Mouse (Mus musculus) intestine, embryonic 16.5 days (tissue): ENCODE data around the gene Rtp4. TPM values are rescaled to one million over a fixed set of nuclear protein-coding genes. Genes with fewer than 3 reads are reported as not detected.

Experiments used
- ATAC-seq: fragments of 200-750 bp; cut with Nextera tagmentation; 2 replicates; pipeline ENCODE4 v1.8.0; 2017; ENCODE audit warnings: moderate TSS enrichment, moderate library complexity
- H3K27ac ChIP-seq: fragments of 300-500 bp; sonication (generic); 2 replicates; pipeline ENCODE4 v1.5.1; 2014; ENCODE audit warnings: mild to moderate bottlenecking, low read length
- H3K27me3 ChIP-seq: fragments of 300-500 bp; sonication (generic); replicated peaks from 2 replicates; pipeline ENCODE4 v1.6.1; 2014; ENCODE audit warnings: low read length, control low read depth, mixed read lengths; ENCODE audit not compliant: control insufficient read depth, insufficient read depth
- H3K36me3 ChIP-seq: fragments of 300-500 bp; sonication (generic); 2 replicates; pipeline ENCODE4 v1.6.1; 2014; ENCODE audit warnings: low read length, control low read depth; ENCODE audit not compliant: control insufficient read depth, insufficient read depth
- H3K4me1 ChIP-seq: fragments of 300-500 bp; sonication (generic); 2 replicates; pipeline ENCODE4 v1.6.1; 2014; ENCODE audit warnings: low read length, control low read depth, mixed read lengths; ENCODE audit not compliant: control insufficient read depth, insufficient read depth
- H3K4me2 ChIP-seq: fragments of 300-500 bp; sonication (generic); 2 replicates; pipeline ENCODE4 v1.6.1; 2014; ENCODE audit warnings: low read depth, low read length, control low read depth
- H3K4me3 ChIP-seq: fragments of 300-500 bp; sonication (generic); 2 replicates; pipeline ENCODE4 v1.5.1; 2014; ENCODE audit warnings: mild to moderate bottlenecking, low read length
- H3K9ac ChIP-seq: fragments of 300-500 bp; sonication (generic); 2 replicates; pipeline ENCODE4 v1.6.1; 2014; ENCODE audit warnings: low read depth, low read length
- H3K9me3 ChIP-seq: fragments of 300-500 bp; sonication (generic); 2 replicates; pipeline ENCODE4 v1.6.1; 2016; ENCODE audit warnings: low read length, control low read depth; ENCODE audit not compliant: control insufficient read depth
- WGBS: fragments of 180-500 bp; shearing (Covaris S2); extraction: QIAGEN DNeasy Blood & Tissue Kit; methylation state at CpG from one replicate; pipeline ENCODE4 v1.1.7; 2014; 5-methylcytosine and 5-hydroxymethylcytosine counted together
- polyA plus RNA-seq: library from polyadenylated mRNA; unstranded; fragments of >200 nt; fragmentation: Nextera tagmentation; extraction: Ambion mirVana; gene quantifications from 2 replicates; pipeline ENCODE4 v1.2.1, GENCODE M21; 2015

The Rtp4 gene
- polyA plus RNA-seq, 1 experiment from 2014 or later = 7.0 TPM

DNA sequence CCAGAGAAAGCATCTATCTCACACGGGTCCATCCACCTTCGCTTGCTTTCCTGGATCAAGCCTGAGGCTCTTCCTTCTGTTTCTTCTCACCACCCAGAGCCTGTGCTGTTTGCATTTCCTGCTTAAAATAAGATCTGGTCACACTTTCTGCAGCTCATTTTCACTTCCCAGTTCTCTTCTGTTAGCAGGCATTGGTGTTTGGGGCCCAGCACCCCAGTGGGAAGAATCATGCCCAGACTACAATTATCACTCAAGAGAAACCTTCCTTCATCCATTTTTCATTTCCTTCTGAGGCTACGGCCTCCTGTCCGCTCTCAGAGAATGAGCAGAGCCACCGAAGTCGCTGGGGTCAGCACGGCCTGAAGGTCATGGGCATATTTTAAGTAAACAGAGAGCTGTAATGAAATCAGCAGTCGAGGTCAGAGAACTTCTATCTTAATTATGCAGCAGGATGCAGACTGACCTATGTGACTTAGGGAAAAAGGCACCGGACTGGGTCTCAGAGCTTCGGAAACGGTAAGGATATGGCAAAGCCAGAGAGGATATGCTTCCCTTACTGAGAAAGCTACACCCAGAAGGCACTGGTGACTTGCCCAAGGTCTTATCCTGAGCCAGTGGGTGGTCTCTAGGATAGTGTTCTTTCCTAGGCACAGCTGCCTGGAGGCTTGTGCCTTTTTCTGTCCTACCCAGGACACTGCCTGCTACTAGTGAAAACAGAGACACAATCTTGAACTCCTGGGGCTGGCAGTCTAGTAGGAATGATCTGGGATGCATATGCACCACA lies 14.0 kb upstream of the Rtp4 start:
- Histone ChIP-seq H3K27ac (no peak overlapping the region), H3K9me3 (no peaks in the 10 kb centered on the region), H3K9ac (no peak overlapping the region), H3K4me1 (no peaks in the 10 kb centered on the region), H3K36me3 (no peaks in the 10 kb centered on the region), H3K4me2 (no peak overlapping the region), H3K27me3 (no peaks in the 10 kb centered on the region), H3K4me3 (no peak overlapping the region)
- 39% methylated on average over 11 of the region's 11 CpGs for WGBS
- ATAC-seq = no peak

DNA sequence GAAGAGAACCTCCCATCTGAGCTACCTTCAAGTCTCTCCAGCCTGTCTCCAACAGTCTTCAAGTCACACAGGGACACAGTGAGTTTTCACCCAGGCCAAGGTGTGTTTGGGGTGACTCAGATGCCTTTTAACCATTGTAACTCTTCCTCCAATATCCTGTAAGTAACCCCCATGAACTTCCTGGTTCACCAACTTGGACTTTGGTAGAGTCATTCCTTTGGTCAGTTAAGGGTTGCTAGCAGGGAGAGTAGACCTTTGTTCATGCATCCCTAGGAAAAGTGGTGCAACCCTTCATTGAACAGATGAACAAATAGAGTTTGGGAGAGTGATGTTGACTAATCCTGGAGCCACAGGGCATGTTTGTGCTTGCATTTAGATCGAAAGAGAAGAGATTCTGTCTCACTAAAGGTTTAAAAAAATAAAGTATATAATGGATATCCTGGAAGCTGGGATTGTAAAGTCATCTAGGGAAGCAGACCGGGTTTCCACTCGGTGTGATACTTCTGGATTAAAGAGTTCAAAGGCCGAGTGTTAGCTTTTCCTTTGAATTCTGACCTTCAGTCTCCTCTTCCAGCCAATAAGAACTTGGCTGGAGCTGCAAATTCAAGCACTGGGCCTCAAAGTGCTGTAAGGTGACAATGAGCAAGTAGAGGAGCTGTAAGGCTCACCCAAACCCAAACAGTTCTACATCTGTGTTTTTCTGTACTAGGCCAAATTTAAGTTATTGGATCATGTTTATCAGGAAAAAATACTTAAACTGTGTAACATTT lies 8.7 kb upstream of the Rtp4 start:
- Histone ChIP-seq H3K9me3 (no peaks in the 10 kb centered on the region), H3K36me3 (no peaks in the 10 kb centered on the region), H3K27ac (no peak overlapping the region), H3K4me1 (no peaks in the 10 kb centered on the region; the same call in 1 of the 2 replicates), H3K9ac (no peak overlapping the region), H3K27me3 (no peaks in the 10 kb centered on the region), H3K4me3 (no peak overlapping the region), H3K4me2 (no peak overlapping the region)
- 71% methylated on average over 4 of the region's 4 CpGs for WGBS
- ATAC-seq = peak; percentile 40; the same call in 1 of the 2 replicates

DNA sequence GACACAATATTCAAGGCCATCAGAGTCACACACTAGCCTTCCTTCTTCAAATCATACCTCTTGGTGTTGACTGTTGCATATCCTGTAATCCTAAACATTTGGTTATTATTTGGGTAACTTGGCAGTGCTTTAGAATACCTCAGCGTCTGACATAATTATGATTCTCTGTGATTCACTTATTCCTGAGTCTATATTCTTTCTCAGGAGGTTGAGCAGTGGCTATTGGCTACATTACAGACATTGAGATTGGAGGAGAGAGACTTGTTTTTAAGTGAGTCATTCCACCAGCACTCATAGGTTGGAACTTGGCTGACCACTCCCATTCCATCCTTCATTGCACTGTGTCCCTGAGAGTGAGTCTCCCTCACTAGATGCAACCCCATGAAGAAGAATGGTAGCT lies 6.7 kb upstream of the Rtp4 start:
- WGBS = 89% methylated on average over 1 of the region's 1 CpGs

DNA sequence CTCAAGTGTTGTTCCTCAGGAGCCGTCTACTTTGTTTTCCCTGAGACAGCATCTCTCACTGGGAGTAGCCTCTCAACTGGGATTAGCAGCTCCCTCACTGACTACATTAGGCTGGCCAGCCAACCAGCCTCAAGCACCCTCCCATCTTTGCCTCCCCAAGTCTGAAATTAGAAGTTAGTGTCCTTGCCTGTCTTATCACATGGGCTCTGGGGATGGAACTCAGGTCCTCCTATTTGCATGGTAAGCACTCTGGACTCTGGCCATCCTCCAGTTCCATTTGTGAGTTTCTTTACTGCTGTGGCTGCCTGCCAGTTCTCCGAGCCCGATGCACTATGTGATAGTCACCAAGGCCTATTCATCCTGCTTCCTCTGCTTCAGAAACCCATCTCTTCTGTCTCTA lies 4.3 kb upstream of the Rtp4 start:
- Histone ChIP-seq H3K4me1 (peaks cover 7% of the 10 kb centered on the region), H3K4me2 (no peak overlapping the region), H3K9ac (no peak overlapping the region), H3K4me3 (no peak overlapping the region), H3K9me3 (no peaks in the 10 kb centered on the region), H3K27ac (no peak overlapping the region), H3K36me3 (no peaks in the 10 kb centered on the region), H3K27me3 (no peaks in the 10 kb centered on the region)
- 38% methylated on average over 3 of the region's 3 CpGs for WGBS
- 0 out of 2 replicates have a peak, but pooled peaks have one; percentile 33 for ATAC-seq

More for the DNA sequence above, 6.7 kb upstream of the Rtp4 start:
- H3K9me3 ChIP-seq = no peaks in the 10 kb centered on the region
- H3K27ac ChIP-seq = no peak overlapping the region
- no peak overlapping the region for H3K9ac ChIP-seq
- H3K36me3 ChIP-seq = no peaks in the 10 kb centered on the region
- no peak overlapping the region for H3K4me2 ChIP-seq
- ATAC-seq = no peak
- no peaks in the 10 kb centered on the region; the same call in 1 of the 2 replicates for H3K4me1 ChIP-seq
- H3K4me3 ChIP-seq = no peak overlapping the region
- H3K27me3 ChIP-seq = no peaks in the 10 kb centered on the region

DNA sequence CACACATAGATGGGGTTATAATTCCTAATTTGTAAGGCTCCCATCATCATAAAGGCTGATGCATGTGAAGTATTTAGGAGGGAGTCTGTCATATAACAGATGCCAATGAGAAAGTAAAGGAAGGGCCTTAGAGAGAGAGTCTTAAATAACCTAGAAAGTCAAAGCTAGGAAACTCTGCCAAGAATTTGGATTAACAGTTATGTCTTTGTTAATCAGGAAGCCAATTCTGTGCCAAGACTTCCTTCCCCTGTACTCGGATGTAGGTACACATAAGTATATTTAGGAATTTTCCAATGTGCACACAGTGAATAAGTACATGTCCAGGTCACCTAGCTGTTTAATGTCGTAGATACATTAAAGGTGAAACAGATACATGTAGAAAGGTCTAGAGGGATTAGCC lies 3.5 kb upstream of the Rtp4 start:
- ATAC-seq = no peak
- Histone ChIP-seq H3K27me3 (no peaks in the 10 kb centered on the region), H3K9ac (no peak overlapping the region), H3K27ac (no peak overlapping the region), H3K36me3 (no peaks in the 10 kb centered on the region), H3K4me1 (peaks cover 7% of the 10 kb centered on the region), H3K4me2 (no peak overlapping the region), H3K9me3 (no peaks in the 10 kb centered on the region), H3K4me3 (no peak overlapping the region)
- whole genome bisulfite sequencing = 62% methylated on average over 2 of the region's 2 CpGs

DNA sequence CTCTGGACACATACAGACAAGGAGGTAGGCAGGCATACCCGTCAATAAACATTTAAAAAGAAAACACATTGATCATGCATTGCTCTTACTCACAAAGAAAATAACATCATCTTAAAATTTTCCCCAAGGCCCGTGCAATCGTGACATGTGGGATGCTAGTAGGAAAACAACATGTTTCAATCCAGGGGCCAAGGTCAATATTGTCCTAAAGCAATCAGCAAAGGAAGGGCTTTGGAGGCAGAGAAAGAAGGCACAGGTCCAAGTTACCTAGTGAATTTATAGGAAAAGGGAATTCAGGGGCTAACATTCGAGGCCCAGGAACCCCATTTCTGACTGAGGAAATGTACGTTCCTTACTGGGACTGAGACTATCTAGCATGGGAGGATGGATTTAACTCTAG lies 2.9 kb upstream of the Rtp4 start:
- Histone ChIP-seq H3K27ac (no peak overlapping the region), H3K27me3 (no peaks in the 10 kb centered on the region), H3K9ac (no peak overlapping the region), H3K36me3 (no peaks in the 10 kb centered on the region), H3K4me2 (no peak overlapping the region), H3K9me3 (no peaks in the 10 kb centered on the region), H3K4me1 (peaks cover 7% of the 10 kb centered on the region), H3K4me3 (no peak overlapping the region)
- no peak for ATAC-seq
- 85% methylated on average over 5 of the region's 5 CpGs for WGBS

DNA sequence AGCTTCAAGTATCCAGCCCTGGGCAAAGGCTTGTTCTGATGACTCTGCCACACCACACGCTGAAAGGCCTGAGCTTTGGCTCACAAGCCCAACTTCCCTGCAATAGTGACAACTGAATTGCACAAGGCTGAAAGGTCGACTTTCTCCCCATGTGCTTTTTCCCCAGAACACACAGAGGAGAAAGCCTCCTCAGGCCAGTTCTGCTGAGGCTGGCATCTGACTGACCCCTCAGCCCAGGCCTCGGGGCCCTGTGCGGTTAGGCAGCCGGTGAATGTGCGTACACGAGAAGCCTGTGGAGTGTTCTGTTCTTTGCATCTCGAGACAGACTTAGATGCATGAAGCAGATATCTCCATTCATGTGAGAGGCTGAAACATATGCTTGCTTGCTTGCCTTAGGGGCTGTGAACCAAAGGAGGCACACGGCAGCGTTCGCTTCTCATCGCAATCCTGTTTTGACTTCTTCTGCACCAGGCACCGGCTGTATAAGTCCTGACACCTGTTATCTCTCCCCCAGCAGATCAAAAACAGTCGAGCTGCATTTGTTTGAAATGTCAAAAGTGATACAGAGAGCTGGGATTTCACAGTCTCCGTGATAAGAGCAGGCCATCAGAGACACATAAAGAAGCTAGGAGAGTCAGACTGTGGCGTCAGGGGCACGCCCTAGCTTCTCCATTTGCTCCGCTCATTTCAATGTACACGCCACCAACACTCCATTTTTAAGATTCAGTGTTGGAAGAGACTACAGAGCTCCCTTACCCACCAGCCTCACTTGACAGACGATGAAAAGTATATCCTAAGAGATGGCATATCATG lies 2.1 kb upstream of the Rtp4 start:
- no peak overlapping the region for H3K9ac ChIP-seq
- no peaks in the 10 kb centered on the region for H3K27me3 ChIP-seq
- no peak overlapping the region for H3K27ac ChIP-seq

DNA sequence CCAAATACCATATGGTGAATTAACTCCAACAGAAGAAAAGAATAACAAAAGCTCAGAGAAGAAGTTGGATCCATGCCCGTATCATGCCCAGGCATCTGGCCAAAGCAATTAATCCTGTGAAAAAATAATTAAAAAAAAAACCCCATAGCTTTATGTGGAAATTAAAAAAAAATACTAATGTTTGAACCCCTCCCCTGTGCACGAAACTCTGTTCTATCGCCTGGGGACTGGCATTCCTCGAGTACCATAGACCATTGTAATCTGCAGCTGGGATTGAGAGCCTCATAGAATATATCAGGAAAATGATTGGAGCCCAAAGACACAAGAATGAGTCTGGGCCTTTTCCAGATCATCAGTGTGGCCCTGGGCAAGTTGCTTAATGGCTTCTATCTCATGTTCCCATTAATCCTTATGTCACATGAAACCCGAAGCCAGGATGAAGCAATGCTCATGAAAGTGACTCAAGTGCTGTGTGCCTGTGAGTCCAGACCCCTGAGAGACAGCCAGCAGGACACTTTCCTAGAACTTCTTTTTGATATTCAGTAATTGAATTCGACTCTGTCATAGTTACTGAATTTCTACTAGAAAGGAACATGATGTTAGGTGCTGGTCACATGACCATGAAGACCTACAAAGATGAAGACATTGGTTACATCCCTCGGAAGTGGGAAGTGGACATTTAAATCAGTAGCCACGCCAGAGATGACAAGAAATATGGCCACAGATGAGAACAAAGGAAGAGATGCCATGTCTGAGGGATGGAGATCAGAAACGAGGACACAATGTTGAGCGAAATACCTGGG lies 1.3 kb upstream of the Rtp4 start:
- no peak for ATAC-seq

More for the DNA sequence above, 2.1 kb upstream of the Rtp4 start:
- Histone ChIP-seq H3K36me3 (no peaks in the 10 kb centered on the region), H3K4me1 (peaks cover 7% of the 10 kb centered on the region), H3K4me3 (no peak overlapping the region), H3K9me3 (no peaks in the 10 kb centered on the region), H3K4me2 (no peak overlapping the region)
- 59% methylated on average over 20 of the region's 20 CpGs for WGBS
- ATAC-seq = no peak

More for the DNA sequence above, 1.3 kb upstream of the Rtp4 start:
- 65% methylated on average over 10 of the region's 10 CpGs for WGBS
- Histone ChIP-seq H3K27ac (no peak overlapping the region), H3K4me1 (peaks cover 7% of the 10 kb centered on the region), H3K4me3 (no peak overlapping the region), H3K4me2 (no peak overlapping the region), H3K36me3 (no peaks in the 10 kb centered on the region), H3K9ac (no peak overlapping the region), H3K9me3 (no peaks in the 10 kb centered on the region), H3K27me3 (no peaks in the 10 kb centered on the region)
